Mouse (Mus musculus): Measurements from ENCODE around the gene Tbc1d25. TPM values are rescaled to one million over a fixed set of nuclear protein-coding genes. Genes with fewer than 3 reads are reported as not detected.

Gene Tbc1d25
- polyA plus RNA-seq, 1 experiment from 2014 or later, result 22.3 TPM

- no peak overlapping the region for H3K4me3 ChIP-seq (replicated peaks; ENCODE audit: low read length)
- no peak overlapping the region for H3K4me2 ChIP-seq (replicated peaks)
- no peak overlapping the region for H3K9ac ChIP-seq
- no peaks in the 10 kb centered on the region for H3K4me1 ChIP-seq (replicated peaks; ENCODE audit: control insufficient read depth, insufficient read depth, low read length)
- DNase-seq (ENCODE audit: low spot score), result no peak
- H3K9me3 ChIP-seq (ENCODE audit: control insufficient read depth, low read length), result no peaks in the 10 kb centered on the region
- no peaks in the 10 kb centered on the region for H3K27me3 ChIP-seq (ENCODE audit: control insufficient read depth, insufficient read depth, low read length)
- H3K36me3 ChIP-seq (replicated peaks; ENCODE audit: control insufficient read depth, insufficient read depth), result peaks cover 57% of the 10 kb centered on the region
- H3K27ac ChIP-seq, result no peak overlapping the region
- no peak for ATAC-seq (ENCODE audit: low FRiP score)
- 77% methylated on average over 7 of the region's 7 CpGs for WGBS
Measured at GRCm38 (mm10) chrX:8125235-8125634, 50.7 kb downstream of the Tbc1d25 start.

- no peak for ATAC-seq (ENCODE audit: low FRiP score)
- peaks cover 52% of the 10 kb centered on the region for H3K36me3 ChIP-seq (replicated peaks; ENCODE audit: control insufficient read depth, insufficient read depth)
- 84% methylated on average over 6 of the region's 6 CpGs for WGBS
Measured at GRCm38 (mm10) chrX:8123821-8124470, 52.0 kb downstream of the Tbc1d25 start.

GRCm38 (mm10) chrX:8117264-8117663 is 58.7 kb downstream of the Tbc1d25 start:
- DNase-seq (ENCODE audit: low spot score) (no peak), ATAC-seq (ENCODE audit: low FRiP score) (no peak)
- 0 out of 2 replicates have a peak, but pooled peaks cover 6% of the 10 kb centered on the region for H3K36me3 ChIP-seq (replicated peaks; ENCODE audit: control insufficient read depth, insufficient read depth)
- H3K9me3 ChIP-seq (ENCODE audit: control insufficient read depth, low read length), result no peaks in the 10 kb centered on the region
- H3K4me3 ChIP-seq (replicated peaks; ENCODE audit: low read length), result no peak overlapping the region
- no peaks in the 10 kb centered on the region for H3K27me3 ChIP-seq (ENCODE audit: control insufficient read depth, insufficient read depth, low read length)
- no peak overlapping the region for H3K9ac ChIP-seq
- no peak overlapping the region for H3K4me2 ChIP-seq (replicated peaks)
- H3K27ac ChIP-seq, result no peak overlapping the region
- no peaks in the 10 kb centered on the region for H3K4me1 ChIP-seq (replicated peaks; ENCODE audit: control insufficient read depth, insufficient read depth, low read length)

More at GRCm38 (mm10) chrX:8123821-8124470, 52.0 kb downstream of the Tbc1d25 start:
- no peaks in the 10 kb centered on the region for H3K9me3 ChIP-seq (ENCODE audit: control insufficient read depth, low read length)
- no peaks in the 10 kb centered on the region for H3K4me1 ChIP-seq (replicated peaks; ENCODE audit: control insufficient read depth, insufficient read depth, low read length)
- H3K4me3 ChIP-seq (replicated peaks; ENCODE audit: low read length), result no peak overlapping the region
- H3K27ac ChIP-seq, result no peak overlapping the region
- DNase-seq (ENCODE audit: low spot score), result no peak
- H3K9ac ChIP-seq, result no peak overlapping the region
- no peak overlapping the region for H3K4me2 ChIP-seq (replicated peaks)
- no peaks in the 10 kb centered on the region for H3K27me3 ChIP-seq (ENCODE audit: control insufficient read depth, insufficient read depth, low read length)

GRCm38 (mm10) chrX:8115275-8115674 is 60.7 kb downstream of the Tbc1d25 start:
- 74% methylated on average over 4 of the region's 4 CpGs for WGBS
- Histone ChIP-seq H3K4me3 (replicated peaks; ENCODE audit: low read length) (no peak overlapping the region), H3K4me2 (replicated peaks) (no peak overlapping the region), H3K36me3 (replicated peaks; ENCODE audit: control insufficient read depth, insufficient read depth) (0 out of 2 replicates have a peak, but pooled peaks cover 6% of the 10 kb centered on the region), H3K4me1 (replicated peaks; ENCODE audit: control insufficient read depth, insufficient read depth, low read length) (no peaks in the 10 kb centered on the region), H3K9me3 (ENCODE audit: control insufficient read depth, low read length) (no peaks in the 10 kb centered on the region), H3K27me3 (ENCODE audit: control insufficient read depth, insufficient read depth, low read length) (no peaks in the 10 kb centered on the region), H3K27ac (no peak overlapping the region), H3K9ac (no peak overlapping the region)
- ATAC-seq (ENCODE audit: low FRiP score) (no peak), DNase-seq (ENCODE audit: low spot score) (no peak)

- H3K27me3 ChIP-seq (ENCODE audit: control insufficient read depth, insufficient read depth, low read length), result no peaks in the 10 kb centered on the region
- no peaks in the 10 kb centered on the region for H3K36me3 ChIP-seq (replicated peaks; ENCODE audit: control insufficient read depth, insufficient read depth)
- no peak overlapping the region for H3K27ac ChIP-seq
- H3K4me1 ChIP-seq (replicated peaks; ENCODE audit: control insufficient read depth, insufficient read depth, low read length), result peaks cover 7% of the 10 kb centered on the region; the same call in 1 of the 2 replicates
- DNase-seq (ENCODE audit: low spot score) (no peak), ATAC-seq (ENCODE audit: low FRiP score) (no peak)
- no peaks in the 10 kb centered on the region for H3K9me3 ChIP-seq (ENCODE audit: control insufficient read depth, low read length)
- no peak overlapping the region for H3K4me3 ChIP-seq (replicated peaks; ENCODE audit: low read length)
- 87% methylated on average over 3 of the region's 3 CpGs for WGBS
- H3K4me2 ChIP-seq (replicated peaks), result no peak overlapping the region
- no peak overlapping the region for H3K9ac ChIP-seq
Measured at GRCm38 (mm10) chrX:8105019-8105418, 71.0 kb downstream of the Tbc1d25 start.

Other genes with a start within 250 kb of the Tbc1d25 start
- gene Eras, start 247.6 kb downstream of the Tbc1d25 start, polyA plus RNA-seq (2014; fragmentation: Nextera tagmentation; extraction: Ambion mirVana), result not detected in 2 replicates
- 59.7 and 64.4 TPM in 2 replicates for gene Hdac6, start 228.3 kb downstream of the Tbc1d25 start, polyA plus RNA-seq (2014; fragmentation: Nextera tagmentation; extraction: Ambion mirVana)
- gene Gata1, start 198.1 kb downstream of the Tbc1d25 start, polyA plus RNA-seq (2014; fragmentation: Nextera tagmentation; extraction: Ambion mirVana), result not detected in 2 replicates
- gene Glod5, start 157.7 kb downstream of the Tbc1d25 start, polyA plus RNA-seq (2014; fragmentation: Nextera tagmentation; extraction: Ambion mirVana), result 0.33 and 0.92 TPM in 2 replicates
- 36.4 and 37.9 TPM in 2 replicates for gene Suv39h1, start 101.4 kb downstream of the Tbc1d25 start, polyA plus RNA-seq (2014; fragmentation: Nextera tagmentation; extraction: Ambion mirVana)
- gene Was, start 85.7 kb downstream of the Tbc1d25 start, polyA plus RNA-seq (2014; fragmentation: Nextera tagmentation; extraction: Ambion mirVana), result 0.13 and 0.32 TPM in 2 replicates
- 56.6 and 60.9 TPM in 2 replicates for gene Wdr13, start 43.3 kb downstream of the Tbc1d25 start, polyA plus RNA-seq (2014; fragmentation: Nextera tagmentation; extraction: Ambion mirVana)
- 304 and 340 TPM in 2 replicates for gene Rbm3, start 30.3 kb downstream of the Tbc1d25 start, polyA plus RNA-seq (2014; fragmentation: Nextera tagmentation; extraction: Ambion mirVana)
- 30.6 and 33.1 TPM in 2 replicates for gene Ebp, start 17.3 kb upstream of the Tbc1d25 start, polyA plus RNA-seq (2014; fragmentation: Nextera tagmentation; extraction: Ambion mirVana)
- gene Porcn, start 30.3 kb upstream of the Tbc1d25 start, polyA plus RNA-seq (2014; fragmentation: Nextera tagmentation; extraction: Ambion mirVana), result 45.0 and 46.9 TPM in 2 replicates
- gene Ftsj1, start 76.2 kb upstream of the Tbc1d25 start, polyA plus RNA-seq (2014; fragmentation: Nextera tagmentation; extraction: Ambion mirVana), result 49.5 and 51.0 TPM in 2 replicates
- gene Slc38a5, start 95.0 kb upstream of the Tbc1d25 start, polyA plus RNA-seq (2014; fragmentation: Nextera tagmentation; extraction: Ambion mirVana), result 47.4 and 51.5 TPM in 2 replicates
- not detected in 2 replicates for gene Ssxb10, start 151.2 kb upstream of the Tbc1d25 start, polyA plus RNA-seq (2014; fragmentation: Nextera tagmentation; extraction: Ambion mirVana)
- not detected in 2 replicates for gene Ssxb9, start 190.8 kb upstream of the Tbc1d25 start, polyA plus RNA-seq (2014; fragmentation: Nextera tagmentation; extraction: Ambion mirVana)
- not detected in 2 replicates for gene Ssxb1, start 237.1 kb upstream of the Tbc1d25 start, polyA plus RNA-seq (2014; fragmentation: Nextera tagmentation; extraction: Ambion mirVana)